In the genomic region with DNA sequence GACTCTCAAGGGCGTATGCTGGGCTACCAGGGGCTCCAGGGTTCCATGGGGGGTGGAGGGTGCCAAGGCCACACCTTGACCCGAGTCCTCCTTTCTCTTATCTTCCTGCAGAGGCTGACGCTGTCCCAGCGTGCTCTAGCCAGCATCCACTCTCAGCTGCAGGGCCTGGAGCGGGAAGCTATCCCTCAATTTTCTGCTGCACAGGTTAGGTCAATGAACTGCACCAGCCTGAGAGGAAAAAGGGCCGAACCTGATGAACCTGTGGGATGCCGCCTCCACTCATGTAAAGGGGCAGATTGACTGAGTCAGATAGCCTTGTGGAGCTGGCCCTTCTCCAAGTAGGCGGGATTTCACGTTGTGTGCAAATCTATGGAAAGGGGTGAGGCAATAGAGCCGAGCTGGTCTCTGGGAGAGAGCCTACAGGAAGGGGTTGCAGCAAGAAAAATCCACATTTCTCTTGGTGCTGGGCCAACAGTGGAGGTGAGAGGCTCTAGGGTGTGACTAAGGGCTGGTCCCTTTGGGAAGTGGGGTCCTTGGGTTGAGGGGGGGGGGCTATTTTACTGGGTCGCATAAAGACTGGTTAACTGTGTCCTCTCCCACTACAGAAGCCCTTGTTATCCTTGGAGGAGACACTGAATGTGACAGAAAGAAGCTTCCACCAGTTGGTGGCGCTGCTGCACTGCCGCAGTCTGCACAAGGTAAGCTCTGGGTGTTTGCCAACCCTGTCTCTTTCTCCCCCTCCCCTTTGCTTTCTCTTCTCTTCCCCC, we compare ENCODE assay signal across 8 mouse cellular contexts. TPM values are rescaled to one million over a fixed set of nuclear protein-coding genes. Genes with fewer than 3 reads are reported as not detected.
DNase-seq lines count a peak whose midpoint lies in the region; ATAC-seq and TF ChIP-seq lines count a peak whose summit lies in the region.

No protein-coding gene starts in this region.

- no peaks in the 10 kb centered on the region for H3K9me3 ChIP-seq in G1E (replicated peaks)
- no peaks in the 10 kb centered on the region for H3K9me3 ChIP-seq in forebrain, embryonic 10.5 days

- H3K27me3 ChIP-seq in G1E (ENCODE audit: insufficient read depth, low read length) = no peaks in the 10 kb centered on the region
- H3K27me3 ChIP-seq in forebrain, embryonic 10.5 days (ENCODE audit: poor library complexity, severe bottlenecking) = no peaks in the 10 kb centered on the region

- ATAC-seq in G1E (ENCODE audit: extremely low read depth, insufficient number of reproducible peaks, low FRiP score, poor library complexity, severe bottlenecking) = peak; percentile 68; the same call in 1 of the 2 replicates

- H3K36me3 ChIP-seq in G1E (replicated peaks) = peaks cover 45% of the 10 kb centered on the region
- peaks cover 76% of the 10 kb centered on the region for H3K36me3 ChIP-seq in forebrain, embryonic 10.5 days (replicated peaks)

- intact Hi-C loops in heart, postnatal 36 days (cut with DNase I) = loop anchor here (1.0 to 10.0 kb wide), 4 partner anchors 296 to 524 kb away; partner anchors contain the start of gene Ppp6r1

- H3K4me1 ChIP-seq in G1E (ENCODE audit: insufficient read depth, low read depth, low read length) = peaks cover 21% of the 10 kb centered on the region
- H3K4me1 ChIP-seq in forebrain, embryonic 10.5 days = peaks cover 18% of the 10 kb centered on the region

- peak overlapping the region; percentile 68; the same call in 1 of the 2 replicates for H3K27ac ChIP-seq in forebrain, embryonic 10.5 days
- peak overlapping the region; percentile 99 for H3K27ac ChIP-seq in layer of hippocampus, adult 2 months

- H3K4me3 ChIP-seq in G1E (ENCODE audit: low read depth, low read length) = no peak overlapping the region
- H3K4me3 ChIP-seq in forebrain, embryonic 10.5 days = peak overlapping the region; percentile 8; the same call in 1 of the 2 replicates
- no peak overlapping the region for H3K4me3 ChIP-seq in layer of hippocampus, adult 2 months

- WGBS in forebrain, embryonic 10.5 days = 48% methylated on average over 13 of the region's 13 CpGs

- TF ChIP-seq CTCF in G1E (IDR thresholded peaks at IDR 0.05; ENCODE audit: low read depth, low read length) = peak; percentile 84
- peak; percentile 84 for TF ChIP-seq CTCF in layer of hippocampus, adult 2 months (conservative IDR thresholded peaks at IDR 0.05)

- peak; percentile 62 for DNase-seq in G1E (ENCODE audit: low spot score)
- peak; percentile 57 for DNase-seq in c-Kit-negative CD71-positive TER-119-positive erythroid progenitor cells, embryonic 14.5 days (ENCODE audit: low read depth, low spot score)
- DNase-seq in forebrain, embryonic 10.5 days (ENCODE audit: extremely low spot score, low spot score) = peak; percentile 73
- DNase-seq in heart, postnatal 36 days = peak; percentile 78 to 87
- DNase-seq in layer of hippocampus, adult 2 months (ENCODE audit: low spot score in 2 of 2) = peak in 1 of 2 experiments; percentile 85
- peak; percentile 87 for DNase-seq in lung, postnatal 10 days
- peak; percentile 89 for DNase-seq in retina, postnatal 7 days (ENCODE audit: low read depth, low spot score)
- DNase-seq in urinary bladder, postnatal 4 days (ENCODE audit: low spot score in 2 of 2) = peak; percentile 64 to 81

RNA-seq across cellular contexts. Expression of gene Leng8, which starts 6.0 kb away (rescaled TPM):
- total RNA-seq in G1E (2014; fragmentation: Nextera tagmentation) = 125 and 154 TPM in 2 replicates
- total RNA-seq in G1E (2017) = 37.5 and 40.8 TPM in 2 replicates
- polyA plus RNA-seq in G1E (2012) = 132 and 135 TPM in 2 replicates
- 60.6 and 61.5 TPM in 2 replicates for polyA plus RNA-seq in forebrain, embryonic 10.5 days (2016; fragmentation: Nextera tagmentation; extraction: Ambion mirVana)
- 10 to 100 TPM; 30.4 to 45.7 TPM for total RNA-seq in heart, postnatal 36 days (2021)
- total RNA-seq in layer of hippocampus, adult 2 months (2021) = 100 to 1,000 TPM; 189 to 218 TPM

RNA-seq across cellular contexts. Expression of gene Ttyh1, which starts 11.7 kb away (rescaled TPM):
- total RNA-seq in G1E (2014; fragmentation: Nextera tagmentation) = not detected in 2 replicates
- total RNA-seq in G1E (2017) = 0.06 and 0.11 TPM in 2 replicates
- polyA plus RNA-seq in G1E (2012) = not detected in 2 replicates
- polyA plus RNA-seq in forebrain, embryonic 10.5 days (2016; fragmentation: Nextera tagmentation; extraction: Ambion mirVana) = 32.6 and 33.0 TPM in 2 replicates
- 1 to 10 TPM in 1 of 2 experiments, under 1 TPM in 1; 0.89 to 2.6 TPM for total RNA-seq in heart, postnatal 36 days (2021)
- 100 to 1,000 TPM; 526 to 562 TPM for total RNA-seq in layer of hippocampus, adult 2 months (2021)

RNA-seq across cellular contexts. Expression of gene Leng9, which starts 19.3 kb away (rescaled TPM):
- total RNA-seq in G1E (2014; fragmentation: Nextera tagmentation) = 4.6 and 5.4 TPM in 2 replicates
- 3.7 TPM in 2 replicates for total RNA-seq in G1E (2017)
- 1.8 and 2.9 TPM in 2 replicates for polyA plus RNA-seq in G1E (2012)
- polyA plus RNA-seq in forebrain, embryonic 10.5 days (2016; fragmentation: Nextera tagmentation; extraction: Ambion mirVana) = 1.7 and 1.8 TPM in 2 replicates
- total RNA-seq in heart, postnatal 36 days (2021) = 1 to 10 TPM; 2.4 to 3.6 TPM
- 1 to 10 TPM; 5.6 to 6.6 TPM for total RNA-seq in layer of hippocampus, adult 2 months (2021)

RNA-seq across cellular contexts. Expression of gene Cdc42ep5, which starts 33.8 kb away (rescaled TPM):
- total RNA-seq in G1E (2014; fragmentation: Nextera tagmentation) (1.3 TPM in 1 of 2 replicates, not detected in the other), G1E (2017) (0.33 and 0.52 TPM in 2 replicates)
- polyA plus RNA-seq in G1E (2012) = 0.62 and 0.83 TPM in 2 replicates
- 18.3 and 22.1 TPM in 2 replicates for polyA plus RNA-seq in forebrain, embryonic 10.5 days (2016; fragmentation: Nextera tagmentation; extraction: Ambion mirVana)
- total RNA-seq in heart, postnatal 36 days (2021) = 1 to 10 TPM; 4.6 to 6.2 TPM
- total RNA-seq in layer of hippocampus, adult 2 months (2021) = 1 to 10 TPM; 1.1 to 1.7 TPM

Comparison
In these comparisons a context has a peak if more than half of its experiments do, and no peak if none do; other contexts are left out.
1. RNA of gene Ttyh1, which starts 11.7 kb away (total RNA-seq): 526 to 562 TPM in layer of hippocampus, adult 2 months; 0.89 to 2.6 TPM in heart, postnatal 36 days and 0.06 to 0.11 TPM in G1E; every median in the first group is over 100 times any median in the second.